Mouse (Mus musculus): ENCODE results near the gene Ppp2r3a. TPM values are rescaled to one million over a fixed set of nuclear protein-coding genes. Genes with fewer than 3 reads are reported as not detected.

Ppp2r3a gene
- polyA plus RNA-seq, 1 experiment from 2014 or later = 22.5 TPM

DNA sequence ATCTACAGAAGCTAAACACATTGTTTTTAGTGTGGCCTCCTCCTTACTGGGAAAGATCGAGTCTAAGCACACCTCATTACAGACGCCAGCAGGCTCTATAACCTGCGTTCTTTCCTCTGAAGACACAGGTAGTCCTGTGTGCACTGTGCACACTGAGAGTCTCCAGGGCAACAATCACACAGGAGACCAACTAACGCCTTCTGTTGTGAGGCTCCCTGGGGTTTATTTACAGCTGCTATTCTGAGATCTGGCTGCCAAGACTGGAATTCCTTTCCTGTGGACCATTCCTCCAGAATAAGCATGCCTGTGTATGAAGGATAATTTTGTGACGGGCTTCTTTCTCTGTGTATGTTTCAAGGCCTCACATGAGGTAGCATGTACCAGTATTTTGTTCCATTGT lies 51.0 kb downstream of the Ppp2r3a start:
- peaks cover 15% of the 10 kb centered on the region for H3K4me1 ChIP-seq (replicated peaks)
- H3K9me3 ChIP-seq = no peaks in the 10 kb centered on the region
- ATAC-seq (ENCODE audit: low read depth) = no peak
- no peaks in the 10 kb centered on the region for H3K36me3 ChIP-seq
- WGBS = 26% methylated on average over 5 of the region's 5 CpGs
- H3K27me3 ChIP-seq = no peaks in the 10 kb centered on the region
- H3K4me2 ChIP-seq = no peak overlapping the region
- no peak overlapping the region for H3K4me3 ChIP-seq
- H3K9ac ChIP-seq = no peak overlapping the region
- H3K27ac ChIP-seq (replicated peaks) = no peak overlapping the region

DNA sequence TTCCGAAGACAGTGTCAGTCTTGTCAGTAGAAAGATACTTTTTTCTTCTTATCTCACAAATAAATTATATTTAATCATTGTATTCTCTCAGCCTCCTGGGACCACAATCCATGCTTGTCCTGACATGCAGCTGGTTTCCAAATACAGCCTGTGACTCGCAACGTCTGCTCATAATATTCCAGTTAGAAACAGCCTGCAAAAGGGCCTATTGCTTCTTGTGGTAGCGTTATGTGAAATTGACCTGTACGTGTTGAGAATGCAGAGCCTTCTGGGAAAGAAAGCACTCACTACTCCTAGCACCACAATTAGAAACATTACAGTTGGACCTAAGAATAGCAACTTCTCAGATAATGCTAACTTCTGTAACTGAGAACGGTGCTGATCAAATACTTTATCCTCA lies 52.8 kb downstream of the Ppp2r3a start:
- Histone ChIP-seq H3K4me2 (no peak overlapping the region), H3K27me3 (no peaks in the 10 kb centered on the region), H3K4me1 (replicated peaks) (peaks cover 15% of the 10 kb centered on the region), H3K36me3 (no peaks in the 10 kb centered on the region), H3K4me3 (no peak overlapping the region), H3K9ac (no peak overlapping the region), H3K27ac (replicated peaks) (no peak overlapping the region), H3K9me3 (no peaks in the 10 kb centered on the region)
- no peak for ATAC-seq (ENCODE audit: low read depth)
- WGBS = 75% methylated on average over 6 of the region's 6 CpGs

DNA sequence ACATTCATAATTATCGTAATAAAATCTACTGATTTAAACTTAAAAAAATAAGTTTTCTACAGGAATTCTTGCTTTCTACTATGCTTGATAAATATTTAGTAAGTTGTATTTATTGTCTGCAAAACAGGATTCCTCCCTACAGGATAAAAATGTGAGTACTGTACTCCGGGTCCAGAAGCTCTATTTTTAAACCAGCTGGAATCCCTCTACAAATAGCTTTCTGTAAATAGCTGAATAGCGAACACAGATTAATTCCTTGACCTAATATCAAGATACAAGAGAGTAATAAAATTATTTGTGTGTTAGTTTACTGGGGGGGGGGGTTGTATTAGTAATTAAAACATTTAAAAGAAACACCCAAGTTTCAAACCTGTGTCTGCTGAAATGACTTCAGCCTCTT lies 53.3 kb downstream of the Ppp2r3a start:
- Histone ChIP-seq H3K27ac (replicated peaks) (no peak overlapping the region), H3K4me3 (no peak overlapping the region), H3K9me3 (no peaks in the 10 kb centered on the region), H3K4me1 (replicated peaks) (peaks cover 15% of the 10 kb centered on the region), H3K27me3 (no peaks in the 10 kb centered on the region), H3K4me2 (no peak overlapping the region), H3K9ac (no peak overlapping the region), H3K36me3 (no peaks in the 10 kb centered on the region)
- 85% methylated on average over 3 of the region's 3 CpGs for WGBS
- ATAC-seq (ENCODE audit: low read depth) = no peak

DNA sequence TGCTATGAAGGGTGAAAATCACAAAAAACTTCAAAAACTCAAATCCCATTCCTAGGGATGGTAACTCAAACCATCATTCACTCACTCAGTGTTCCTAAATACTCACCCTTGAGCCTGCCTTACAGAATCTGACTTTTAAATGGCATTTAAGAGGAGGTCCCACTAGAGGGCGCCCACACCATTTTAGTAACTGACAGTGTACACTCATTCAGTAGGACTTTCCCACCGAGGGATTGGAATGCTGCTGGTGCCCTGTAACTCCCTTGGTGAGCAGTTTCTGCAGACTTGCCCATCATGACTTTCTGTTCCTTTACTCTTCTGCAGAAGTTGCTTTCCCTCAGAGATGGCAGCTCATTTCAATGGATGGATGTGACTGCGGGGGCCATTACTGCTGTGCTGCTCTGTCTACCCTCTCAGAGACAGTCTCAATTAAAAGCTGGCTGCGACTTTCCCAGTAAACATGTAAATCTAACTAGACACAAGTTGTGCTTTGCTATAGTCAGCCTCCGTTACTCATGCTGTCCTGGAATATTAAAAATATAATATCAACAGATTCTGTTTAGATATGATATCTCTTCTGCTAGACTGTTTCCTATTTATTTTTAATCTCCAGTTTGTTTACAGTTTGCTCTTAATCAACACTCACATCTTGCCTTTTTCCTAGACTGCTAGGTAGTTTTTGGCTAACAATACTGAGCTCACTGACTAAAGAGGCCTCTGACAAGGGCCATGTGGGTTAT lies 69.5 kb downstream of the Ppp2r3a start:
- H3K27ac ChIP-seq (replicated peaks) = no peak overlapping the region

DNA sequence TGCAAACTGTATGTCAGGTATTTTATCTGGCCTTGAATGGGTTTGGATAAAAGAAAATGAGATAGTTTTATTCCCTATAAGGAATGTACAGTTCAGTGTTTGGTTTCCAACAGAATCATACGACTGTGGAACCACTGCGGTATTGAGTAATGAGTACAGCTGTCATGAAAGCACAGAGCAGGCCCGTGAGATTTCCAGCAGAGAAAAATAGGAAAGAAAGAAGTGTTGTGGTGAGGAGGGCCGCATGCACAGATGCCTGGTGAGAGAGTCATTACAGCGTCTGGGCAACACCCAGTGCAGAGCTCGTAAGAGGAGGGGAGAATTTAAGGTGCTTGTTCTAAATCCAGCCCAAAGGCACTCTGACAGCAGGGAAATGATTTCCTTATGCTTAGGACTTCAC lies 70.3 kb downstream of the Ppp2r3a start:
- Histone ChIP-seq H3K4me2 (no peak overlapping the region), H3K36me3 (peaks cover 43% of the 10 kb centered on the region), H3K4me1 (replicated peaks) (no peaks in the 10 kb centered on the region), H3K9ac (no peak overlapping the region), H3K4me3 (no peak overlapping the region), H3K27me3 (no peaks in the 10 kb centered on the region), H3K9me3 (no peaks in the 10 kb centered on the region), H3K27ac (replicated peaks) (no peak overlapping the region)
- no peak for ATAC-seq (ENCODE audit: low read depth)
- 57% methylated on average over 6 of the region's 6 CpGs for WGBS

More for the DNA sequence above, 69.5 kb downstream of the Ppp2r3a start:
- Histone ChIP-seq H3K4me1 (replicated peaks) (no peaks in the 10 kb centered on the region), H3K9me3 (no peaks in the 10 kb centered on the region), H3K27me3 (no peaks in the 10 kb centered on the region), H3K9ac (no peak overlapping the region), H3K4me2 (no peak overlapping the region), H3K36me3 (peaks cover 38% of the 10 kb centered on the region), H3K4me3 (no peak overlapping the region)
- peak; percentile 71 for ATAC-seq (ENCODE audit: low read depth)
- 47% methylated on average over 5 of the region's 5 CpGs for WGBS

DNA sequence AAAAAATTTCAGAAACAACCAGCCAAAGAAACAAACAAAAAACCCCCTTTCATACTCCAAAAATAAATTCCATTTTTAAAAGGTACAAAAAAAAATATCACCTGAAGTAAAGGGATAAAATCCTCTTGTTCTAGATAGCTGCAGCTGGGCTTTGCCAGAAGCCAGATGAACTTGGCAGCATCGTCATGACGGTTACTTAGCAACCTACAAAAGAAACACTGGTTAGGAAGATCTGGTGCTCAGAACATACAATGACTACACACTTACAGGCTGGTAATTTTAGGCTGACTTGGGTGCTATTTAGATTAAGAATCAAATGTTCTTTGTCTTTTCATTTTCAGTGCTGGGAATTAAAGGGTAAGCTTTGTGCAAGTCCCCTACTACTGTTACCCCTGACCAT lies 71.4 kb downstream of the Ppp2r3a start:
- 57% methylated on average over 2 of the region's 2 CpGs for WGBS
- Histone ChIP-seq H3K4me1 (replicated peaks) (no peaks in the 10 kb centered on the region), H3K9me3 (no peaks in the 10 kb centered on the region), H3K9ac (no peak overlapping the region), H3K27me3 (no peaks in the 10 kb centered on the region), H3K27ac (replicated peaks) (no peak overlapping the region), H3K4me2 (no peak overlapping the region), H3K4me3 (no peak overlapping the region), H3K36me3 (peaks cover 36% of the 10 kb centered on the region)
- ATAC-seq (ENCODE audit: low read depth) = no peak

DNA sequence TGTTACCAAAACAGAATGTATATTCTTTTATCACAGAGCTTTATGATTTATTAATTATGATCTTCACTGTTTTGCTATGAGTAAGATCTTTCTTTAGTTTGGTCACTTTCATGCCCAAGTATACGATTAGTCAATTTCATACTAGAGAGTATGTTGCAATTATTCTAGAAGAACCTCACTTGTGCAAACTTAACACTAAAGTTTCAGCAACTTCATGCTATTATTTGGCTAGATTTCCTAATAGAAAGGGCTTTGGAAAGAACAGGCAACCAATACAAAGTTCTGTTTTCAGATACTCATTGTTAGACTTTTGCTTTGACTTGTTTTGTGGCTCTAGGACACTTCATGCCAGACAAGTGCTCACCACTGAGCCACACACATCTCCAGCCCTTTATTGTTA lies 91.0 kb downstream of the Ppp2r3a start:
- no peaks in the 10 kb centered on the region for H3K27me3 ChIP-seq
- 94% methylated on average over 1 of the region's 1 CpGs for WGBS
- H3K27ac ChIP-seq (replicated peaks) = no peak overlapping the region
- H3K36me3 ChIP-seq = peaks cover 6% of the 10 kb centered on the region; the same call in 1 of the 2 replicates
- no peak overlapping the region for H3K4me2 ChIP-seq
- H3K9ac ChIP-seq = no peak overlapping the region
- H3K9me3 ChIP-seq = no peaks in the 10 kb centered on the region
- no peaks in the 10 kb centered on the region for H3K4me1 ChIP-seq (replicated peaks)
- no peak for ATAC-seq (ENCODE audit: low read depth)
- H3K4me3 ChIP-seq = no peak overlapping the region

DNA sequence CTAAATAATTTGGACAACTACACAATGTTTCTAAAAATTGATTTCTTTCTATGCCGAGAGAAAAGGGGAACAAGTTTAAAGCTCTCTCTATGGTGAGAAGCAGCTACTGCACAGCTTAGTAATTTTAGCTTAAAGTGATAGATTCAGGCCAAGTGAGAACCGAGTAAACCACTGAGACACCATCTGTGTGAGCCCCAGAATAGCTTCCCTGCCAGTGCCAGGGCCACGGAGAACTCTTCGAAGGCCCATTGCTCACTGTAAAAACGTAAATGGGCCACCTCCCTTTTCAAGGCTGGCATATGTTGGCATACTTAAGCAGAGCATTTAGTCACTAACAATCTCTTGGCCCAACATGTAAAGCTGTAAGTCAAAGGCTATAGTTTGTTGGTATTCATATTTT lies 91.5 kb downstream of the Ppp2r3a start:
- Histone ChIP-seq H3K36me3 (peaks cover 6% of the 10 kb centered on the region; the same call in 1 of the 2 replicates), H3K4me3 (no peak overlapping the region), H3K9me3 (no peaks in the 10 kb centered on the region), H3K9ac (no peak overlapping the region), H3K27ac (replicated peaks) (no peak overlapping the region), H3K27me3 (no peaks in the 10 kb centered on the region), H3K4me2 (no peak overlapping the region), H3K4me1 (replicated peaks) (no peaks in the 10 kb centered on the region)
- 76% methylated on average over 5 of the region's 5 CpGs for WGBS
- no peak for ATAC-seq (ENCODE audit: low read depth)

DNA sequence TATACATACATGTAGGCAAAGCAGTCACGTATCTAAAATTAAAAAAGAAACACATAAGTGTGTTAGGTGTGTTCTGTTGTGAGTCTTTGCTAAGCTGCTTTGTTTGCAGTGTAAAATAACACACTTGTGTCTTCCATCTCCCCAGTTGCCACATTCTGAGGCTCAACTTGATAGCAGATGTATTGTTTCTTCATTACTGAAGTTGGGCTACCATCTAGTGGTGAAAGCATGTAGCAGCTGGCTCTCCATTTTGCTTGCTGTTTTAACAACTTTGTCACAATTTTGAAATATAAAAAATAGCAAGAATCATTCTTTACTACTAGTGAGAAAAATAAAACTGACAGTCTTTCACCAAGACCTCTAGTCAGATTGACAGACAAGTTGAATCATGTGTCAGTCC lies 92.2 kb downstream of the Ppp2r3a start:
- peaks cover 6% of the 10 kb centered on the region; the same call in 1 of the 2 replicates for H3K36me3 ChIP-seq
- H3K4me2 ChIP-seq = no peak overlapping the region
- H3K4me3 ChIP-seq = no peak overlapping the region
- no peaks in the 10 kb centered on the region for H3K9me3 ChIP-seq
- WGBS = 86% methylated on average over 1 of the region's 1 CpGs
- no peaks in the 10 kb centered on the region for H3K4me1 ChIP-seq (replicated peaks)
- H3K9ac ChIP-seq = no peak overlapping the region
- no peak for ATAC-seq (ENCODE audit: low read depth)
- no peak overlapping the region for H3K27ac ChIP-seq (replicated peaks)
- no peaks in the 10 kb centered on the region for H3K27me3 ChIP-seq

DNA sequence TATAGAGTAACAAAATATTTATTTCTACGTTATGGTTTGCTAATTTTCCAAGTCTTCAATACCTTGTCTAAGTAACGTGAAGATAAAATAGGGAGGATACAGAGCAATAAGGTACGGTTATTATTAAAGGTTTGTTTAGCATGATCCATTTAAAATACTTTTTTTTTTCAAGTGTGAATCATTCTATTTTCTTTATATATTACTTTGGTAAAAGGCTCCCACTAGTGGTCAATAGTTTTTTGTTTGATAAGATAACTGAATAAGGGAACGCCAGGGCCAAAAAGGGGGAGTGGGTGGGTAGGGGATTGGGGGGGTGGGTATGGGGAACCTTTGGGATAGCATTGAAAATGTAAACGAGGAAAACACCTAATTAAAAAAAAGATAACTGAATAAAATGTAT lies 98.7 kb downstream of the Ppp2r3a start:
- H3K9me3 ChIP-seq = no peaks in the 10 kb centered on the region
- ATAC-seq (ENCODE audit: low read depth) = no peak

DNA sequence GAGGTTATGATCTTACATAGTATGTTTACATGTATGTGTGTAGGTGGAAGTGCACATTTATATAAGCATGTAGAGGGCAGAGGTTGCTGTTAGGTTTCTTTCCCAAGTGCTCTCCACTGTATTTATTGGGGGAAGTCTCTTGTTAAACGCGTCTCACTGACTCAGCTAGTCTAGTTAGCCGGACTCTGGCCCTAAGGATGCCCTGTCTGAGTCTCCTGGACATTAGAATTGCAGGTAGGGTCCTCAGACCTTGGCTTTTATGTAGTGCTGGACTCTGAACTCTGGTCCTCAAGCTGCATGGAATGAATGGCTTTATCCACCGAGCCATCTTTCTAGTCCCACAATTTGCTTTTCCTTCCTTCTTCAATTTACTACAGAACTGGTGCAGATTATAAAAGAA lies 108.0 kb downstream of the Ppp2r3a start:
- Histone ChIP-seq H3K4me1 (replicated peaks) (no peaks in the 10 kb centered on the region), H3K9ac (no peak overlapping the region), H3K27ac (replicated peaks) (no peak overlapping the region), H3K27me3 (no peaks in the 10 kb centered on the region), H3K9me3 (peaks cover 5% of the 10 kb centered on the region; the same call in 1 of the 2 replicates), H3K4me3 (no peak overlapping the region), H3K4me2 (no peak overlapping the region), H3K36me3 (peaks cover 46% of the 10 kb centered on the region)
- WGBS = 94% methylated on average over 4 of the region's 4 CpGs
- ATAC-seq (ENCODE audit: low read depth) = no peak

More for the DNA sequence above, 98.7 kb downstream of the Ppp2r3a start:
- H3K4me3 ChIP-seq = no peak overlapping the region
- H3K4me1 ChIP-seq (replicated peaks) = no peaks in the 10 kb centered on the region
- H3K9ac ChIP-seq = no peak overlapping the region
- H3K27ac ChIP-seq (replicated peaks) = no peak overlapping the region
- peaks cover 16% of the 10 kb centered on the region for H3K36me3 ChIP-seq
- 83% methylated on average over 5 of the region's 5 CpGs for WGBS
- H3K4me2 ChIP-seq = no peak overlapping the region
- no peaks in the 10 kb centered on the region for H3K27me3 ChIP-seq

DNA sequence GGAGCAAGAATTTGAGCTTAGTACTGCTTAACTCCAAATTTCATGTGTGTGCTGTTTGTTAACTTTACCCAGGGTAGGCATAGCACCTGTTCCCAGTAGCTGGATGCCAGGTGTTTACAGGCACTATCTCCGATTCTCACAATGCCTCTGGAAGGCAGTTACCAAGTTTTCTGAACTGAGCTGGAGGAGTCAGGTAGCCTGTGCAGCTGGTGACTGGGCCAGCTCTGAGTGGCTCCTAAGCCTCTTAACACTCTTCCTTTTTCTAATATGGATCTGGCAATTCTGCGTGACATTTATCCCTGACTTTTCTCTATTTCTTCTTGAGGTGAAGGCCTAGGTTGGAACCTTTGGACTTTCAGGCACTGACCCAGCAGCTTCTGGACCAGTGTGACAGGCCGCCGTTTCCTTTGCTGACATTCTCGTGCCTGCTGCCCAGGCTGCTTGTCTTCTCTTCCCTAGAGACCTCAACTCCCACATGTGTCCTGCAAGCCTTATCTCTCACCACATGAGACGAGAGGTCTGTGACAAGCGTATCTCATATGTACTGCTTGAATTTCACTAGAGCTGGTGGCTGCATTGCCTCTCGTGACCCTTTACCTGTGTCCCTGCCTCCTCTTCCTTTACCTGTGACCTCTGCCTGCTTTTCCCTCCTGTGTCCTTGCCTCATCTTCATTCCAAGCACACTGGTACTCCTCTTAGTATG lies 137.3 kb downstream of the Ppp2r3a start:
- Histone ChIP-seq H3K9me3 (no peaks in the 10 kb centered on the region), H3K9ac (no peak overlapping the region), H3K4me3 (no peak overlapping the region), H3K4me2 (no peak overlapping the region), H3K4me1 (replicated peaks) (peaks cover 7% of the 10 kb centered on the region; the same call in 1 of the 2 replicates), H3K27ac (replicated peaks) (no peak overlapping the region), H3K36me3 (peaks cover 16% of the 10 kb centered on the region), H3K27me3 (no peaks in the 10 kb centered on the region)
- ATAC-seq (ENCODE audit: low read depth) = no peak
- 81% methylated on average over 8 of the region's 8 CpGs for WGBS

All from neural tube, embryonic 13.5 days (tissue).